Mouse (Mus musculus) liver, postnatal 0 days (tissue): Measurements from ENCODE around the gene Irs3.

Experiments
- CTCF ChIP-seq: sonication (generic); IDR thresholded peaks from 2 replicates; pipeline ENCODE4 v1.5.1; 2016; ENCODE audit warnings: antibody characterized with exemption, low read depth
- EP300 ChIP-seq: IDR thresholded peaks from 2 replicates; pipeline ENCODE4 v1.6.1; 2016; ENCODE audit warnings: antibody characterized with exemption, low read depth, mild to moderate bottlenecking

DNA sequence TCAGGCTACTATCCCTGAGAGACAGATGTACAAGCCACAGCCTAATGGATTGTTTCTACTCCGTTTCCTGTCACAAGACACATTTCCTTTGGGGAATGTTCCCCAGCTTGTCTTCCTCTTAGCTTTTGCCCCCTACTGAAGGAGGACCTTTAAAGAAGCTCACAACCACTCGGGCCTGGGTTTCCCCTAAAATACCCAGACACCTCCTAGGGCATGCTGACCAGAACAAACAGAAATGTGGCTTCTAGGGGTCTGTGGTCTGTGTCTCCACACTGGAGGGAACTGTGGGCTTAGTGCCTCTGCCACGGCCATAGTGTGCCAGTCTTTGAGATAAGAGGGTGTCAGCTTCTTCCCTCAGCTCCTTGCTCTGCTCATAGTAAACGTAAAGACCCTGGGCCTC, 13.9 kb downstream of the Irs3 start:
- TF ChIP-seq EP300 (no peak), CTCF (no peak)
